Mouse (Mus musculus) limb, embryonic 11.5 days (tissue): Measurements from ENCODE around the gene Zfp646. TPM values are rescaled to one million over a fixed set of nuclear protein-coding genes. Genes with fewer than 3 reads are reported as not detected.

ENCODE experiments used
- ATAC-seq: fragments of 200-750 bp; cut with Nextera tagmentation; 2 replicates; pipeline ENCODE4 v1.8.0; 2017; ENCODE audit warnings: low read depth; ENCODE audit not compliant: insufficient number of reproducible peaks, low FRiP score, low TSS enrichment
- DNase-seq: peaks from one replicate; pipeline ENCODE4 v3.0.0-alpha.2; 2015; ENCODE audit warnings: low spot score
- H3K27ac ChIP-seq: fragments of 300-500 bp; sonication (generic); replicated peaks from 2 replicates; pipeline ENCODE4 v1.5.1; 2014; ENCODE audit warnings: low read depth, mild to moderate bottlenecking, low read length
- H3K27me3 ChIP-seq: fragments of 300-500 bp; sonication (generic); 2 replicates; pipeline ENCODE4 v1.6.1; 2014; ENCODE audit warnings: mild to moderate bottlenecking, low read length, mixed read lengths; ENCODE audit not compliant: control insufficient read depth, insufficient read depth
- H3K36me3 ChIP-seq: fragments of 300-500 bp; sonication (generic); 2 replicates; pipeline ENCODE4 v1.6.1; 2014; ENCODE audit warnings: mild to moderate bottlenecking, low read length, moderate library complexity, mixed read lengths; ENCODE audit not compliant: control insufficient read depth, insufficient read depth
- H3K4me1 ChIP-seq: fragments of 300-500 bp; sonication (generic); 2 replicates; pipeline ENCODE4 v1.6.1; 2014; ENCODE audit warnings: low read length, mixed read lengths; ENCODE audit not compliant: control insufficient read depth, insufficient read depth
- H3K4me2 ChIP-seq: fragments of 300-500 bp; sonication (generic); 2 replicates; pipeline ENCODE4 v1.6.1; 2014; ENCODE audit warnings: low read depth, mild to moderate bottlenecking, moderate library complexity; ENCODE audit not compliant: severe bottlenecking
- H3K4me3 ChIP-seq: fragments of 300-500 bp; sonication (generic); 2 replicates; pipeline ENCODE4 v1.5.1; 2014; ENCODE audit warnings: low read depth, low read length
- H3K9ac ChIP-seq: fragments of 300-500 bp; sonication (generic); 2 replicates; pipeline ENCODE4 v1.6.1; 2014; ENCODE audit warnings: mild to moderate bottlenecking, low read length
- H3K9me3 ChIP-seq: fragments of 300-500 bp; sonication (generic); 2 replicates; pipeline ENCODE4 v1.6.1; 2016; ENCODE audit warnings: low read length; ENCODE audit not compliant: control insufficient read depth
- WGBS: fragments of 180-500 bp; shearing (Covaris S2); extraction: QIAGEN DNeasy Blood & Tissue Kit; methylation state at CpG from one replicate; pipeline ENCODE4 v1.1.7; 2014; 5-methylcytosine and 5-hydroxymethylcytosine counted together
- polyA plus RNA-seq: library from polyadenylated mRNA; unstranded; fragments of >200 nt; fragmentation: Nextera tagmentation; extraction: Ambion mirVana; gene quantifications from 2 replicates; pipeline ENCODE4 v1.2.1, GENCODE M21; 2014

The Zfp646 gene
- polyA plus RNA-seq, 1 experiment from 2014 or later, result 15.8 TPM

- Histone ChIP-seq H3K4me1 (no peaks in the 10 kb centered on the region), H3K9ac (no peak overlapping the region), H3K4me2 (no peak overlapping the region), H3K27me3 (peaks cover 18% of the 10 kb centered on the region), H3K27ac (no peak overlapping the region), H3K4me3 (no peak overlapping the region), H3K9me3 (no peaks in the 10 kb centered on the region), H3K36me3 (peaks cover 5% of the 10 kb centered on the region; the same call in 1 of the 2 replicates)
- ATAC-seq, result no peak
- no peak for DNase-seq
- 87% methylated on average over 11 of the region's 11 CpGs for WGBS
These were observed 51.7 kb downstream of the Zfp646 start for GRCm38 (mm10) chr7:127927726-127928125.

GRCm38 (mm10) chr7:127928596-127928995 lies 52.6 kb downstream of the Zfp646 start:
- ATAC-seq (no peak), DNase-seq (no peak)
- H3K27me3 ChIP-seq, result peaks cover 18% of the 10 kb centered on the region
- no peak overlapping the region for H3K9ac ChIP-seq
- H3K4me1 ChIP-seq, result no peaks in the 10 kb centered on the region
- WGBS, result 56% methylated on average over 5 of the region's 5 CpGs
- H3K4me3 ChIP-seq, result no peak overlapping the region
- H3K9me3 ChIP-seq, result no peaks in the 10 kb centered on the region
- peaks cover 5% of the 10 kb centered on the region; the same call in 1 of the 2 replicates for H3K36me3 ChIP-seq
- no peak overlapping the region for H3K4me2 ChIP-seq
- H3K27ac ChIP-seq, result no peak overlapping the region

GRCm38 (mm10) chr7:127929923-127930322 lies 53.9 kb downstream of the Zfp646 start, which contains the start of gene Prss8:
Gene Prss8, minus strand, starts transcription at chr7:127930104.
- peak within 1 kb of the TSS; percentile 42 for H3K4me2 ChIP-seq
- H3K27ac ChIP-seq, result no peak within 1 kb of the TSS

GRCm38 (mm10) chr7:127930636-127931035 lies 54.6 kb downstream of the Zfp646 start:
- Histone ChIP-seq H3K27me3 (peaks cover 18% of the 10 kb centered on the region), H3K4me1 (no peaks in the 10 kb centered on the region), H3K9ac (no peak overlapping the region), H3K9me3 (no peaks in the 10 kb centered on the region), H3K4me3 (no peak overlapping the region), H3K27ac (no peak overlapping the region), H3K4me2 (no peak overlapping the region), H3K36me3 (peaks cover 2% of the 10 kb centered on the region; the same call in 1 of the 2 replicates)
- WGBS, result 83% methylated on average over 5 of the region's 5 CpGs
- DNase-seq, result no peak
- ATAC-seq, result no peak

More at GRCm38 (mm10) chr7:127929923-127930322, 53.9 kb downstream of the Zfp646 start, which contains the start of gene Prss8:
- Histone ChIP-seq H3K9ac (peak within 1 kb of the TSS; percentile 51), H3K27me3 (peaks cover 18% of the 10 kb centered on the region), H3K36me3 (peaks cover 5% of the 10 kb centered on the region; the same call in 1 of the 2 replicates), H3K4me1 (no peaks in the 10 kb centered on the region), H3K9me3 (no peaks in the 10 kb centered on the region), H3K4me3 (peak within 1 kb of the TSS; percentile 22)
- 8% methylated on average over 6 of the region's 6 CpGs for WGBS
- DNase-seq (no peak), ATAC-seq (no peak)

GRCm38 (mm10) chr7:127931351-127932135 lies 55.5 kb downstream of the Zfp646 start:
- Histone ChIP-seq H3K4me3 (no peak overlapping the region), H3K4me2 (no peak overlapping the region), H3K9ac (peak overlapping the region; percentile 7; the same call in 1 of the 2 replicates), H3K27ac (no peak overlapping the region), H3K27me3 (peaks cover 18% of the 10 kb centered on the region), H3K36me3 (no peaks in the 10 kb centered on the region; the same call in 1 of the 2 replicates), H3K9me3 (no peaks in the 10 kb centered on the region), H3K4me1 (0 out of 2 replicates have a peak, but pooled peaks cover 3% of the 10 kb centered on the region)
- ATAC-seq (no peak), DNase-seq (no peak)
- 47% methylated on average over 13 of the region's 13 CpGs for WGBS

GRCm38 (mm10) chr7:127932273-127933031 lies 56.4 kb downstream of the Zfp646 start:
- ATAC-seq (no peak), DNase-seq (no peak)
- H3K9me3 ChIP-seq, result no peaks in the 10 kb centered on the region
- H3K27ac ChIP-seq, result no peak overlapping the region
- no peak overlapping the region for H3K4me2 ChIP-seq
- 0 out of 2 replicates have a peak, but pooled peaks cover 3% of the 10 kb centered on the region for H3K4me1 ChIP-seq
- no peak overlapping the region for H3K9ac ChIP-seq
- WGBS, result 18% methylated on average over 13 of the region's 13 CpGs
- peaks cover 18% of the 10 kb centered on the region for H3K27me3 ChIP-seq
- H3K36me3 ChIP-seq, result no peaks in the 10 kb centered on the region
- no peak overlapping the region for H3K4me3 ChIP-seq

- Histone ChIP-seq H3K36me3 (no peaks in the 10 kb centered on the region), H3K9ac (no peak overlapping the region; the same call in 1 of the 2 replicates), H3K9me3 (no peaks in the 10 kb centered on the region), H3K4me2 (no peak overlapping the region; the same call in 1 of the 2 replicates), H3K27ac (no peak overlapping the region), H3K4me1 (0 out of 2 replicates have a peak, but pooled peaks cover 3% of the 10 kb centered on the region), H3K27me3 (peaks cover 12% of the 10 kb centered on the region), H3K4me3 (no peak overlapping the region)
- DNase-seq (no peak), ATAC-seq (no peak)
- WGBS, result 91% methylated on average over 5 of the region's 5 CpGs
These were observed 58.1 kb downstream of the Zfp646 start for GRCm38 (mm10) chr7:127934075-127934474.

- Histone ChIP-seq H3K4me3 (peak overlapping the region; percentile 72), H3K9me3 (no peaks in the 10 kb centered on the region), H3K36me3 (no peaks in the 10 kb centered on the region), H3K4me2 (peak overlapping the region; percentile 96), H3K27ac (no peak overlapping the region), H3K27me3 (peaks cover 2% of the 10 kb centered on the region; the same call in 1 of the 2 replicates), H3K9ac (peak overlapping the region; percentile 75), H3K4me1 (0 out of 2 replicates have a peak, but pooled peaks cover 3% of the 10 kb centered on the region)
- DNase-seq (peak; percentile 96), ATAC-seq (peak; percentile 93)
- 7% methylated on average over 32 of the region's 32 CpGs for WGBS
These were observed 59.2 kb downstream of the Zfp646 start for GRCm38 (mm10) chr7:127935028-127935722.
